Mouse (Mus musculus) MEL (cell line): ENCODE measurements around the gene Olfr1223. TPM values are rescaled to one million over a fixed set of nuclear protein-coding genes. Genes with fewer than 3 reads are reported as not detected.
"Not testable (repeated sequence)": the region's sequence is repeated elsewhere in the genome, so short reads cannot be mapped to it uniquely, and the experiment has no call there.

Experiments
- DNase-seq: peaks from one replicate; pipeline ENCODE4 v3.0.0; 2011; ENCODE audit warnings: low read depth, low spot score
- H3K27ac ChIP-seq: 2 replicates; pipeline ENCODE4 v1.5.1; 2012; ENCODE audit warnings: low read depth, mild to moderate bottlenecking, control low read depth, low read length, moderate library complexity; ENCODE audit not compliant: control insufficient read depth
- H3K27me3 ChIP-seq, 2 experiments: fragments of 150-350 bp in 1 of 2; sonication (generic) in 1 of 2; 2 replicates each; pipeline ENCODE4 v1.6.1; 2012; ENCODE audit warnings: low read length in 2 of 2, mild to moderate bottlenecking in 2 of 2, improper control_type of control experiment in 1 of 2, moderate library complexity in 1 of 2; ENCODE audit not compliant: insufficient read depth in 2 of 2, control insufficient read depth in 1 of 2
- H3K36me3 ChIP-seq, 2 experiments: 2 replicates each; pipeline ENCODE4 v1.6.1; 2012 to 2014; ENCODE audit warnings: low read length in 2 of 2, improper control_type of control experiment in 1 of 2, inconsistent platforms in 1 of 2, mild to moderate bottlenecking in 1 of 2; ENCODE audit not compliant: insufficient read depth in 2 of 2, control insufficient read depth in 1 of 2
- H3K4me1 ChIP-seq, 2 experiments: fragments of 150-350 bp in 1 of 2; sonication (generic) in 1 of 2; 2 replicates each; pipeline ENCODE4 v1.6.1; 2012; ENCODE audit warnings: low read length in 2 of 2, improper control_type of control experiment in 1 of 2, mild to moderate bottlenecking in 1 of 2; ENCODE audit not compliant: insufficient read depth in 2 of 2, control insufficient read depth in 1 of 2
- H3K4me3 ChIP-seq, 2 experiments: fragments of 150-350 bp in 1 of 2; sonication (generic) in 1 of 2; 2 replicates each; pipeline ENCODE4 v1.5.1; 2012; ENCODE audit warnings: low read depth in 2 of 2, low read length in 2 of 2, mild to moderate bottlenecking in 2 of 2, moderate library complexity in 2 of 2, control low read depth in 1 of 2, improper control_type of control experiment in 1 of 2; ENCODE audit not compliant: control insufficient read depth in 1 of 2, insufficient read depth in 1 of 2
- H3K79me2 ChIP-seq: 2 replicates; pipeline ENCODE4 v1.6.1; 2012; ENCODE audit warnings: mild to moderate bottlenecking, low read length, moderate library complexity; ENCODE audit not compliant: control insufficient read depth, poor library complexity, insufficient read depth
- H3K9ac ChIP-seq: 2 replicates; pipeline ENCODE4 v1.6.1; 2012; ENCODE audit warnings: low read depth, mild to moderate bottlenecking, control low read depth, low read length, moderate library complexity; ENCODE audit not compliant: control insufficient read depth, poor library complexity, severe bottlenecking
- H3K9me3 ChIP-seq: fragments of 150-350 bp; sonication (generic); replicated peaks from 2 replicates; pipeline ENCODE4 v1.6.1; 2012; ENCODE audit warnings: mild to moderate bottlenecking, low read length, improper control_type of control experiment, moderate library complexity; ENCODE audit not compliant: insufficient read depth
- CHD1 ChIP-seq: IDR thresholded peaks from 2 replicates; pipeline ENCODE4 v1.6.1; 2012; ENCODE audit warnings: low read depth, mild to moderate bottlenecking, inconsistent platforms, low read length, improper control_type of control experiment
- CHD2 ChIP-seq: IDR thresholded peaks from 2 replicates; pipeline ENCODE4 v1.6.1; 2011; ENCODE audit warnings: low read length, improper control_type of control experiment
- EP300 ChIP-seq, 2 experiments: IDR thresholded peaks; 2 replicates each; pipeline ENCODE4 v1.6.1; 2011; ENCODE audit warnings: improper control_type of control experiment in 2 of 2, low read length in 2 of 2, low read depth in 1 of 2, mild to moderate bottlenecking in 1 of 2
- ETS1 ChIP-seq: IDR thresholded peaks from 2 replicates; pipeline ENCODE4 v1.6.1; 2012; ENCODE audit warnings: low read depth, mild to moderate bottlenecking, inconsistent platforms, low read length, improper control_type of control experiment, moderate library complexity
- GABPA ChIP-seq: IDR thresholded peaks from 2 replicates; pipeline ENCODE4 v1.6.1; 2012; ENCODE audit warnings: low read depth, mild to moderate bottlenecking, inconsistent platforms, low read length, improper control_type of control experiment, moderate library complexity
- GATA1 ChIP-seq: IDR thresholded peaks from 2 replicates; pipeline ENCODE4 v1.6.1; 2011; ENCODE audit warnings: low read depth, low read length, improper control_type of control experiment
- MAFK ChIP-seq: IDR thresholded peaks from 2 replicates; pipeline ENCODE4 v1.6.1; 2011; ENCODE audit warnings: low read depth, mild to moderate bottlenecking, low read length, improper control_type of control experiment, borderline replicate concordance
- MAX ChIP-seq: IDR thresholded peaks from 2 replicates; pipeline ENCODE4 v1.6.1; 2011; ENCODE audit warnings: low read length, improper control_type of control experiment
- MEF2A ChIP-seq: IDR thresholded peaks from 2 replicates; pipeline ENCODE4 v1.6.1; 2014; ENCODE audit warnings: low read depth, mild to moderate bottlenecking, inconsistent platforms, low read length, improper control_type of control experiment; ENCODE audit not compliant: poor library complexity, insufficient replicate concordance, severe bottlenecking; ENCODE audit errors: extremely low read depth
- NRF1 ChIP-seq: IDR thresholded peaks from 2 replicates; pipeline ENCODE4 v1.6.1; 2014; ENCODE audit warnings: low read depth, mild to moderate bottlenecking, inconsistent platforms, low read length, improper control_type of control experiment, moderate library complexity; ENCODE audit not compliant: poor library complexity, insufficient read depth, severe bottlenecking
- POLR2AphosphoS5 ChIP-seq: IDR thresholded peaks from 2 replicates; pipeline ENCODE4 v1.6.1; 2012; ENCODE audit warnings: low read depth, borderline replicate concordance, mild to moderate bottlenecking, inconsistent platforms, low read length, moderate library complexity, mixed read lengths
- RAD21 ChIP-seq: IDR thresholded peaks from 2 replicates; pipeline ENCODE4 v1.6.1; 2011; ENCODE audit warnings: mild to moderate bottlenecking, low read depth, low read length, improper control_type of control experiment
- RCOR1 ChIP-seq: IDR thresholded peaks from 2 replicates; pipeline ENCODE4 v1.6.1; 2012; ENCODE audit warnings: low read depth, mild to moderate bottlenecking, inconsistent platforms, low read length, improper control_type of control experiment
- TCF12 ChIP-seq: IDR thresholded peaks from 2 replicates; pipeline ENCODE4 v1.6.1; 2014; ENCODE audit warnings: low read depth, mild to moderate bottlenecking, inconsistent platforms, low read length, improper control_type of control experiment, moderate library complexity
- ZC3H11A ChIP-seq: IDR thresholded peaks from 2 replicates; pipeline ENCODE4 v1.6.1; 2012; ENCODE audit warnings: low read depth, mild to moderate bottlenecking, inconsistent platforms, low read length, improper control_type of control experiment
- ZMIZ1 ChIP-seq: IDR thresholded peaks from 2 replicates; pipeline ENCODE4 v1.6.1; 2012; ENCODE audit warnings: low read depth, mild to moderate bottlenecking, inconsistent platforms, low read length, improper control_type of control experiment, moderate library complexity
- polyA plus RNA-seq, 2 experiments: library from polyadenylated mRNA; stranded (reverse) in 1 of 2; unstranded in 1 of 2; fragments of >175 nt in 1 of 2; fragments of >200 nt in 1 of 2; gene quantifications; 2 replicates each; pipeline versions ENCODE4 v1.2.1 to v1.2.4; 2012; ENCODE audit warnings: low replicate concordance in 2 of 2, low read depth in 1 of 2; ENCODE audit not compliant: insufficient read length in 2 of 2, insufficient read depth in 1 of 2, missing spikeins in 1 of 2
- total RNA-seq: library from RNA; depleted of rRNA; stranded (reverse); fragments of 300-350 nt; gene quantifications from 2 replicates; pipeline ENCODE4 v1.2.3, GENCODE M21; 2012

The Olfr1223 gene
- total and polyA plus RNA-seq, 3 experiments, result not detected

DNA sequence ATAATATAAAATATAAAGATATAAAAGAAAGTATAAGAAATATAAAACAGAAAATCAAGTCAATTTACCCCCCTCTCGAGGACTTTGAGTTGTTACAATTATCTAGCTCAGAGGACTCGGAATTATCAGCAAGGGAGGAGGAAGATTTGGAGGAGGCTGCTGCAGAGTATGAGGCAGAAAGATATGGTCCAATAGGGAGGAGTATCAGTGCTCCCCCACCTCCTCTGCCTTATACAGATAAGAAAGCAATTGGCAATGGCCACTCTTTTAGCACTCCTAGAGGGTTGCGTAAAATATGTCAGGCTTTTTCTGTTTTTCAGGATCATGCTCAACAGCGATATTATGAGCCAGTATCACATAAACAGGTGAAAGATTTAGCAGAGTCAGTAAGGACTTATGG, 13.4 kb upstream of the Olfr1223 start:
- not testable (repeated sequence) for H3K9me3 ChIP-seq, H3K4me3 ChIP-seq, H3K27me3 ChIP-seq, H3K9ac ChIP-seq, H3K79me2 ChIP-seq, H3K36me3 ChIP-seq, H3K27ac ChIP-seq, H3K4me1 ChIP-seq
- TF ChIP-seq RCOR1, result 0 out of 2 replicates have a peak, but pooled peaks have one; percentile 13
- peak; percentile 58 for TF ChIP-seq GATA1
- TF ChIP-seq EP300 (IDR thresholded peaks at IDR 0.05; ENCODE audit: low read depth in 1 of 2, low read length in 2 of 2), result peak; percentile 33 to 56; a peak in 1 of 4 replicates
- peak; percentile 74; the same call in 1 of the 2 replicates for TF ChIP-seq TCF12
- DNase-seq, result peak; percentile 16

DNA sequence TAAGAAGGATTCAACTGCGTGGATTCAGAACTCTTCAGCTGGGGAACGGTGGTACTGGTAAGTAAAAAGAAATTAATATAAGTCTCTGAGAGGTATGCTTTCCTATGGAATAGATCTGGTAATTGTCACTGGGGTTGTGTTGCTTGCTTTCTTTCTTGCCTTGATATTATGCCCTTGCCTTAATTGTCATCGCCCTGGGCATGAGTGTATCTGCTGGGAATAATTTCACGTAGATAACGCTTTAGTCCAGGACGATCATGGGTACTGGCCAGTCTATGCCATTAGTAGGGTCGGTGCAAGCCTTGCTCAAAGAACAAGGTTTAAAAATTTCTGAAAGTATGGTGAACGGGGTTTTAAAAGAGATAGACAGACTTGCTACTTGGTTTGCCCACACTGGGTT, 12.6 kb upstream of the Olfr1223 start, which contains the start of gene Olfr1224-ps1:
Gene Olfr1224-ps1 (minus strand): TSS at position 101 of the 400 bp plus-strand sequence.
- H3K36me3 ChIP-seq, H3K9me3 ChIP-seq, DNase-seq, H3K4me1 ChIP-seq, H3K27ac ChIP-seq, H3K9ac ChIP-seq, H3K4me3 ChIP-seq, H3K79me2 ChIP-seq, H3K27me3 ChIP-seq: not testable (repeated sequence)

DNA sequence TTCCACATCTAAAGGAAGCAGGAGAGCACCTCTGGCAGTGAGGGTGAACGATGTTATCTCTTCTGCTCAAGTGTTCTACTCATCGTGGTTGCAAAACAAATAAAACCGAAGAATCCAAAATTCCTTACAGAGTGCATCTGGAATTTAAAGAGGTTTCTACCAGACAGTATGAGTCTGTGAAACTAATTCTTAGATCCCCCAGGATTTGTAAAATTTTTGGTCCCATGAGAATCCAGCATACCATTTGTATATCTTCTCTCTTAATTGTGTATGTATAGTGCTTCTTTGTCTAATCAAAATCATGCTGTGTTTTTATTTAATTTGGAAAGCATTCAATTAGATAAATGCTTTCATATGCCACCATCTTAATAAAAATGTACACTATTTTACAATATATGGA, 18.4 kb downstream of the Olfr1223 start, which contains the start of gene Olfr1222:
Gene Olfr1222 (minus strand): TSS at position 101 of the 400 bp plus-strand sequence.
- TF ChIP-seq CHD2, result no peak
- Histone ChIP-seq H3K9me3 (no peaks in the 10 kb centered on the region), H3K9ac (no peak within 1 kb of the TSS)

DNA sequence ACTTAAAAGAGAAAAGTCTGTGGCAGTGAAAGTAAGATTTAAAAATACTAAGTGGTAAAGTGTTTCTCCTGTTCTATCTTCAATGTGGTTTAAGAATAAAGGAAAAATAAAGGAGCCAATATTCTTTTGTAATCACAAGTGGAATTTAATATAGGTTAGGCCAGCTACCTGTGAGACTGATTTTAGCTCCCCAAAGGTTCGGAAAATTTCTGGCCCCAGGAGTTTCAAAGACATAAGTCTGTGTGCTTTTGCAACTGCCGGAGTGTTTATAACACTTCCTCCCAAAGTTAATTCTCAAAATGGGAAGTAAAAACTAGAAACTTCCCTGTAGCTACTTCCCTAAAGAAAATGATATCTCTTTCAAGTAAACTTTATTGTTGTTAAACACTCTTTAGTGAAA, 34.2 kb downstream of the Olfr1223 start, which contains the start of gene Olfr1221:
Gene Olfr1221 (minus strand): TSS at position 101 of the 400 bp plus-strand sequence.
- Histone ChIP-seq H3K4me3 (no peak within 1 kb of the TSS), H3K79me2 (no peaks in the 10 kb centered on the region), H3K27me3 (no peaks in the 10 kb centered on the region), H3K27ac (no peak within 1 kb of the TSS), H3K9ac (no peak within 1 kb of the TSS), H3K9me3 (no peaks in the 10 kb centered on the region), H3K36me3 (peaks cover 0 to 5% of the 10 kb centered on the region in 2 experiments; a peak in 2 of 4 replicates), H3K4me1 (no peaks in the 10 kb centered on the region)
- DNase-seq, result peak; percentile 35
- no peak for TF ChIP-seq NRF1
- TF ChIP-seq MAFK, result no peak
- no peak for TF ChIP-seq RAD21
- TF ChIP-seq ZC3H11A, result no peak
- no peak for TF ChIP-seq GABPA
- no peak for TF ChIP-seq POLR2AphosphoS5
- no peak for TF ChIP-seq ZMIZ1
- TF ChIP-seq CHD2, result no peak
- TF ChIP-seq ETS1, result no peak
- TF ChIP-seq CHD1, result no peak
- no peak for TF ChIP-seq MEF2A
- TF ChIP-seq MAX, result no peak

More for the DNA sequence above, 18.4 kb downstream of the Olfr1223 start, which contains the start of gene Olfr1222:
- no peak for DNase-seq
- Histone ChIP-seq H3K4me3 (no peak within 1 kb of the TSS), H3K4me1 (no peaks in the 10 kb centered on the region; a peak in 2 of 4 replicates), H3K36me3 (no peaks in the 10 kb centered on the region), H3K79me2 (no peaks in the 10 kb centered on the region), H3K27me3 (no peaks in the 10 kb centered on the region), H3K27ac (no peak within 1 kb of the TSS)
